Mouse (Mus musculus) frontal cortex, adult (tissue): ENCODE data around the gene Rprml.

Experiments used
- ATAC-seq: cut with Nextera tagmentation; 2 replicates; pipeline ENCODE4 v1.9.2; 2017; ENCODE audit warnings: mild to moderate bottlenecking, moderate library complexity, mixed read lengths; ENCODE audit not compliant: low TSS enrichment

Rprml gene

GRCm38 (mm10) chr11:103649301-103649982, at the start of gene Rprml:
TSS of gene Rprml (plus strand) at chr11:103649570.
- ATAC-seq = peak; percentile 45; the same call in 1 of the 2 replicates

- no peak for ATAC-seq
Observed at GRCm38 (mm10) chr11:103606611-103607010, 42.8 kb upstream of the Rprml start.

GRCm38 (mm10) chr11:103610772-103611171, 38.6 kb upstream of the Rprml start:
- ATAC-seq = no peak

- no peak for ATAC-seq
Observed at GRCm38 (mm10) chr11:103621040-103621439, 28.3 kb upstream of the Rprml start, which contains the start of gene Gm884. TSS of gene Gm884 (minus strand) at chr11:103621140.

GRCm38 (mm10) chr11:103627453-103627852, 21.9 kb upstream of the Rprml start:
- no peak for ATAC-seq

- ATAC-seq = no peak
Observed at GRCm38 (mm10) chr11:103634806-103635205, 14.6 kb upstream of the Rprml start.

- ATAC-seq = no peak
Observed at GRCm38 (mm10) chr11:103635481-103635880, 13.9 kb upstream of the Rprml start.

- ATAC-seq = no peak
Observed at GRCm38 (mm10) chr11:103636261-103636660, 13.1 kb upstream of the Rprml start.

- no peak for ATAC-seq
Observed at GRCm38 (mm10) chr11:103638790-103639189, 10.6 kb upstream of the Rprml start, which contains the start of gene Lyzl6. TSS of gene Lyzl6 (minus strand) at chr11:103638890.

GRCm38 (mm10) chr11:103639407-103639946, 9.9 kb upstream of the Rprml start:
- peak; percentile 50; the same call in 1 of the 2 replicates for ATAC-seq

GRCm38 (mm10) chr11:103643211-103643610, 6.2 kb upstream of the Rprml start:
- ATAC-seq = 0 out of 2 replicates have a peak, but pooled peaks have one; percentile 27

GRCm38 (mm10) chr11:103645731-103646130, 3.6 kb upstream of the Rprml start:
- no peak for ATAC-seq

GRCm38 (mm10) chr11:103646301-103646700, 3.1 kb upstream of the Rprml start:
- no peak for ATAC-seq

GRCm38 (mm10) chr11:103647921-103648620, 1.3 kb upstream of the Rprml start:
- no peak for ATAC-seq

- ATAC-seq = no peak
Observed at GRCm38 (mm10) chr11:103648656-103649055, 714 bp upstream of the Rprml start.

GRCm38 (mm10) chr11:103649983-103650493, 668 bp downstream of the Rprml start:
- peak; percentile 11; the same call in 1 of the 2 replicates for ATAC-seq

GRCm38 (mm10) chr11:103651426-103651825, 2.1 kb downstream of the Rprml start:
- peak; percentile 28 for ATAC-seq

- ATAC-seq = peak; percentile 35
Observed at GRCm38 (mm10) chr11:103653359-103653965, 4.1 kb downstream of the Rprml start.

GRCm38 (mm10) chr11:103656520-103656919, 7.2 kb downstream of the Rprml start:
- ATAC-seq = no peak

- no peak for ATAC-seq
Observed at GRCm38 (mm10) chr11:103658189-103658588, 8.8 kb downstream of the Rprml start.

GRCm38 (mm10) chr11:103661863-103662262, 12.5 kb downstream of the Rprml start:
- no peak for ATAC-seq

- ATAC-seq = peak; percentile 50
Observed at GRCm38 (mm10) chr11:103662546-103662945, 13.2 kb downstream of the Rprml start.
